ENCODE assay signal across 10 mouse cellular contexts in genomic region chr2:75000368-75000796, GRCm38 (mm10).
DNase-seq lines count a peak whose midpoint lies in the region; ATAC-seq and TF ChIP-seq lines count a peak whose summit lies in the region.
"Had no signal": no experiment of that assay in that cellular context is flagged by ENCODE, and none has a peak within 500 bp of the region (broad histone marks: within the 10 kb centered on the region; RNA-seq: fewer than 3 reads in every experiment).

No protein-coding gene starts in this region.

- no peaks in the 10 kb centered on the region for H3K27me3 ChIP-seq in liver, postnatal 0 days (ENCODE audit: insufficient read depth, low read length)
- H3K27me3 ChIP-seq in embryonic facial prominence, embryonic 14.5 days (replicated peaks; ENCODE audit: control insufficient read depth, insufficient read depth, low read length): no peaks in the 10 kb centered on the region
- H3K27me3 ChIP-seq in intestine, embryonic 16.5 days (replicated peaks; ENCODE audit: control insufficient read depth, insufficient read depth, low read length): no peaks in the 10 kb centered on the region
- H3K27me3 ChIP-seq in stomach, embryonic 15.5 days (replicated peaks): no peaks in the 10 kb centered on the region
- H3K27me3 ChIP-seq: hindbrain, embryonic 15.5 days had no signal

- no peaks in the 10 kb centered on the region for H3K36me3 ChIP-seq in liver, postnatal 0 days (replicated peaks; ENCODE audit: insufficient read depth, low read length)
- H3K36me3 ChIP-seq in embryonic facial prominence, embryonic 14.5 days (ENCODE audit: control insufficient read depth, insufficient read depth, low read length): no peaks in the 10 kb centered on the region
- no peaks in the 10 kb centered on the region for H3K36me3 ChIP-seq in intestine, embryonic 16.5 days (ENCODE audit: control insufficient read depth, insufficient read depth, low read length)
- no peaks in the 10 kb centered on the region for H3K36me3 ChIP-seq in stomach, embryonic 15.5 days
- H3K36me3 ChIP-seq: hindbrain, embryonic 15.5 days had no signal

- no peak overlapping the region for H3K4me2 ChIP-seq in liver, postnatal 0 days (ENCODE audit: low read depth, low read length)
- peak overlapping the region; percentile 38 for H3K4me2 ChIP-seq in embryonic facial prominence, embryonic 14.5 days (ENCODE audit: low read depth, low read length)
- no peak overlapping the region for H3K4me2 ChIP-seq in intestine, embryonic 16.5 days (ENCODE audit: low read depth, low read length)
- H3K4me2 ChIP-seq in stomach, embryonic 15.5 days: 0 out of 2 replicates have a peak overlapping the region, but pooled peaks have one; percentile 19
- H3K4me2 ChIP-seq: hindbrain, embryonic 15.5 days had no signal

- H3K4me3 ChIP-seq in liver, postnatal 0 days (ENCODE audit: low read depth, low read length): no peak overlapping the region
- no peak overlapping the region for H3K4me3 ChIP-seq in embryonic facial prominence, embryonic 14.5 days (ENCODE audit: low read depth, low read length)
- no peak overlapping the region for H3K4me3 ChIP-seq in intestine, embryonic 16.5 days (ENCODE audit: low read length)
- H3K4me3 ChIP-seq in stomach, embryonic 15.5 days (replicated peaks): no peak overlapping the region
- H3K4me3 ChIP-seq: hindbrain, embryonic 15.5 days had no signal

- no peak overlapping the region for H3K9ac ChIP-seq in liver, postnatal 0 days (replicated peaks)
- no peak overlapping the region for H3K9ac ChIP-seq in embryonic facial prominence, embryonic 14.5 days (ENCODE audit: low read depth, low read length)
- no peak overlapping the region for H3K9ac ChIP-seq in intestine, embryonic 16.5 days (ENCODE audit: low read depth, low read length)
- H3K9ac ChIP-seq in stomach, embryonic 15.5 days: no peak overlapping the region
- H3K9ac ChIP-seq: hindbrain, embryonic 15.5 days had no signal

- 79% methylated on average over 10 of the region's 10 CpGs for WGBS in liver, postnatal 0 days (ENCODE audit: insufficient replicate concordance)
- 15% methylated on average over 10 of the region's 10 CpGs for WGBS in embryonic facial prominence, embryonic 14.5 days
- WGBS in intestine, embryonic 16.5 days: 44% methylated on average over 10 of the region's 10 CpGs
- WGBS in stomach, embryonic 15.5 days: 38% methylated on average over 10 of the region's 10 CpGs

- H3K9me3 ChIP-seq in liver, postnatal 0 days (ENCODE audit: low read length): no peaks in the 10 kb centered on the region
- no peaks in the 10 kb centered on the region for H3K9me3 ChIP-seq in embryonic facial prominence, embryonic 14.5 days (ENCODE audit: control insufficient read depth, low read length)
- H3K9me3 ChIP-seq in intestine, embryonic 16.5 days (ENCODE audit: control insufficient read depth, low read length): no peaks in the 10 kb centered on the region
- no peaks in the 10 kb centered on the region for H3K9me3 ChIP-seq in stomach, embryonic 15.5 days
- H3K9me3 ChIP-seq: hindbrain, embryonic 15.5 days had no signal

- no peak for TF ChIP-seq EP300 in liver, postnatal 0 days (IDR thresholded peaks at IDR 0.05; ENCODE audit: low read depth)

- TF ChIP-seq CTCF in liver, postnatal 0 days (IDR thresholded peaks at IDR 0.05; ENCODE audit: low read depth): no peak

- H3K27ac ChIP-seq in liver, postnatal 0 days (ENCODE audit: low read depth): no peak overlapping the region
- peak overlapping the region; percentile 67 for H3K27ac ChIP-seq in embryonic facial prominence, embryonic 14.5 days (replicated peaks; ENCODE audit: low read depth, low read length)
- no peak overlapping the region for H3K27ac ChIP-seq in intestine, embryonic 16.5 days (ENCODE audit: low read length)
- peak overlapping the region; percentile 67 for H3K27ac ChIP-seq in stomach, embryonic 15.5 days
- H3K27ac ChIP-seq: hindbrain, embryonic 15.5 days had no signal

- ATAC-seq in liver, postnatal 0 days: no peak
- ATAC-seq in embryonic facial prominence, embryonic 14.5 days (ENCODE audit: low read depth): peak; percentile 90
- peak; percentile 65 for ATAC-seq in intestine, embryonic 16.5 days
- peak; percentile 81; the same call in 1 of the 2 replicates for ATAC-seq in stomach, embryonic 15.5 days (ENCODE audit: insufficient read depth, low FRiP score, low read depth)

- DNase-seq in liver: peak; percentile 4
- no peak for DNase-seq in liver, postnatal 0 days
- peak; percentile 94 for DNase-seq in embryonic facial prominence, embryonic 14.5 days (ENCODE audit: low spot score)
- no peak for DNase-seq in frontal cortex, postnatal 14 days (ENCODE audit: low spot score in 2 of 2)
- DNase-seq in right cerebral cortex, adult 18-20 months: no peak
- DNase-seq in retina, embryonic 14.5 days (ENCODE audit: low spot score): no peak
- DNase-seq: cerebellum, adult 8-10 months had no signal

- H3K4me1 ChIP-seq in liver, postnatal 0 days (ENCODE audit: insufficient read depth): no peaks in the 10 kb centered on the region
- peaks cover 17% of the 10 kb centered on the region for H3K4me1 ChIP-seq in embryonic facial prominence, embryonic 14.5 days (ENCODE audit: control insufficient read depth, insufficient read depth, low read length)
- no peaks in the 10 kb centered on the region for H3K4me1 ChIP-seq in intestine, embryonic 16.5 days (ENCODE audit: control insufficient read depth, insufficient read depth, low read length)
- H3K4me1 ChIP-seq in stomach, embryonic 15.5 days: no peaks in the 10 kb centered on the region

Comparison
In these comparisons a context has a peak if more than half of its experiments do, and no peak if none do; other contexts are left out.
1. DNase-seq: peak in liver (single experiment) and embryonic facial prominence, embryonic 14.5 days (single experiment); none in liver, postnatal 0 days (single experiment), frontal cortex, postnatal 14 days (0 of 2), right cerebral cortex, adult 18-20 months (single experiment) and retina, embryonic 14.5 days (single experiment).
2. H3K27ac ChIP-seq: peak in embryonic facial prominence, embryonic 14.5 days (single experiment) and stomach, embryonic 15.5 days (single experiment); none in liver, postnatal 0 days (single experiment) and intestine, embryonic 16.5 days (single experiment).
3. H3K4me2 ChIP-seq: peak in embryonic facial prominence, embryonic 14.5 days (single experiment) and stomach, embryonic 15.5 days (single experiment); none in liver, postnatal 0 days (single experiment) and intestine, embryonic 16.5 days (single experiment).